Mouse (Mus musculus) embryonic fibroblast, embryonic 13.5 days (primary cell): ENCODE results near the gene Ndufs4. TPM values are rescaled to one million over a fixed set of nuclear protein-coding genes. Genes with fewer than 3 reads are reported as not detected.

Source experiments
- H3K27ac ChIP-seq: 2 replicates; pipeline ENCODE4 v1.5.1; 2012; ENCODE audit warnings: low read length, control low read depth, inconsistent platforms; ENCODE audit not compliant: insufficient read depth
- H3K4me1 ChIP-seq: 2 replicates; pipeline ENCODE4 v1.6.1; 2011; ENCODE audit warnings: low read length; ENCODE audit not compliant: control insufficient read depth, insufficient read depth
- H3K4me3 ChIP-seq: 2 replicates; pipeline ENCODE4 v1.5.1; 2011; ENCODE audit warnings: mild to moderate bottlenecking, control low read depth, low read length; ENCODE audit not compliant: insufficient read depth
- CTCF ChIP-seq: IDR thresholded peaks from 2 replicates; pipeline ENCODE4 v1.5.1; 2011; ENCODE audit warnings: mild to moderate bottlenecking, control low read depth, low read length, moderate library complexity, borderline replicate concordance; ENCODE audit not compliant: insufficient read depth
- POLR2A ChIP-seq: IDR thresholded peaks from 2 replicates; pipeline ENCODE4 v1.6.1; 2011; ENCODE audit warnings: low read depth, mild to moderate bottlenecking, control low read depth, low read length, moderate library complexity
- polyA plus RNA-seq: library from polyadenylated mRNA; stranded (reverse); fragments of >200 nt; gene quantifications from 2 replicates; pipeline ENCODE4 v1.2.4, GENCODE M21; 2011; ENCODE audit warnings: low read depth; ENCODE audit not compliant: missing spikeins, insufficient read length

The Ndufs4 gene
- polyA plus RNA-seq, result 106 and 116 TPM in 2 replicates

GRCm38 (mm10) chr13:114388211-114388965 lies at the start of gene Ndufs4:
Gene Ndufs4 (minus strand): TSS chr13:114388258.
- peak within 1 kb of the TSS; percentile 94 for H3K4me3 ChIP-seq
- TF ChIP-seq POLR2A (no peak), CTCF (no peak)
- H3K27ac ChIP-seq, result no peak within 1 kb of the TSS
- no peaks in the 10 kb centered on the region; the same call in 1 of the 2 replicates for H3K4me1 ChIP-seq

- Histone ChIP-seq H3K4me1 (no peaks in the 10 kb centered on the region), H3K27ac (no peak overlapping the region), H3K4me3 (no peak overlapping the region)
- TF ChIP-seq POLR2A, result no peak
- no peak for TF ChIP-seq CTCF
Observed at GRCm38 (mm10) chr13:114432491-114432890, 44.4 kb upstream of the Ndufs4 start.

GRCm38 (mm10) chr13:114425230-114425629 lies 37.2 kb upstream of the Ndufs4 start:
- Histone ChIP-seq H3K27ac (no peak overlapping the region), H3K4me3 (no peak overlapping the region), H3K4me1 (no peaks in the 10 kb centered on the region)
- no peak for TF ChIP-seq CTCF
- TF ChIP-seq POLR2A, result no peak

- Histone ChIP-seq H3K4me3 (no peak overlapping the region), H3K27ac (peak overlapping the region; percentile 67; the same call in 1 of the 2 replicates), H3K4me1 (peaks cover 3% of the 10 kb centered on the region)
- TF ChIP-seq CTCF (no peak), POLR2A (no peak)
Observed at GRCm38 (mm10) chr13:114420235-114420634, 32.2 kb upstream of the Ndufs4 start.

GRCm38 (mm10) chr13:114419364-114419763 lies 31.3 kb upstream of the Ndufs4 start:
- Histone ChIP-seq H3K27ac (no peak overlapping the region), H3K4me1 (peaks cover 3% of the 10 kb centered on the region)
- TF ChIP-seq POLR2A (no peak), CTCF (no peak)

GRCm38 (mm10) chr13:114412326-114412725 lies 24.3 kb upstream of the Ndufs4 start:
- TF ChIP-seq CTCF, result no peak
- no peak for TF ChIP-seq POLR2A
- Histone ChIP-seq H3K4me3 (no peak overlapping the region), H3K4me1 (no peaks in the 10 kb centered on the region), H3K27ac (no peak overlapping the region)

More at GRCm38 (mm10) chr13:114419364-114419763, 31.3 kb upstream of the Ndufs4 start:
- no peak overlapping the region for H3K4me3 ChIP-seq

GRCm38 (mm10) chr13:114406866-114407265 lies 18.8 kb upstream of the Ndufs4 start:
- TF ChIP-seq POLR2A (no peak), CTCF (no peak)
- Histone ChIP-seq H3K4me1 (no peaks in the 10 kb centered on the region), H3K4me3 (no peak overlapping the region), H3K27ac (no peak overlapping the region)

GRCm38 (mm10) chr13:114406424-114406823 lies 18.4 kb upstream of the Ndufs4 start:
- no peaks in the 10 kb centered on the region for H3K4me1 ChIP-seq
- H3K27ac ChIP-seq, result no peak overlapping the region
- no peak overlapping the region for H3K4me3 ChIP-seq
- TF ChIP-seq CTCF, result no peak
- TF ChIP-seq POLR2A, result no peak

- Histone ChIP-seq H3K4me3 (no peak overlapping the region), H3K27ac (no peak overlapping the region), H3K4me1 (no peaks in the 10 kb centered on the region)
- TF ChIP-seq CTCF, result no peak
- TF ChIP-seq POLR2A, result no peak
Observed at GRCm38 (mm10) chr13:114405100-114405715, 17.1 kb upstream of the Ndufs4 start.

- Histone ChIP-seq H3K4me3 (no peak overlapping the region), H3K27ac (no peak overlapping the region), H3K4me1 (no peaks in the 10 kb centered on the region)
- TF ChIP-seq POLR2A (no peak), CTCF (no peak)
Observed at GRCm38 (mm10) chr13:114398906-114399305, 10.8 kb upstream of the Ndufs4 start.
